Mouse (Mus musculus) liver, postnatal 0 days (tissue): ENCODE measurements at regions not wholly inside any gene's neighbourhood (a gene's known extent, or its start where the extent isn't known, plus 50 kb on each side); places are given as distances from the start of the nearest gene placed in this dataset.

ENCODE experiments used
- ATAC-seq: fragments of 200-750 bp; cut with Nextera tagmentation; 2 replicates; pipeline ENCODE4 v1.8.0; 2017; ENCODE audit warnings: mild to moderate bottlenecking, moderate library complexity
- DNase-seq: peaks from one replicate; pipeline ENCODE4 v3.0.0-alpha.2; 2016
- H3K27ac ChIP-seq: fragments of 300-500 bp; sonication (generic); 2 replicates; pipeline ENCODE4 v1.5.1; 2014; ENCODE audit warnings: antibody characterized with exemption, moderate library complexity, mild to moderate bottlenecking, low read depth
- H3K27me3 ChIP-seq: fragments of 300-500 bp; sonication (generic); 2 replicates; pipeline ENCODE4 v1.6.1; 2014; ENCODE audit warnings: low read length, control low read depth, mixed read lengths; ENCODE audit not compliant: insufficient read depth
- H3K36me3 ChIP-seq: fragments of 300-500 bp; sonication (generic); replicated peaks from 2 replicates; pipeline ENCODE4 v1.6.1; 2014; ENCODE audit warnings: mild to moderate bottlenecking, control low read depth, low read length, moderate library complexity, mixed read lengths; ENCODE audit not compliant: insufficient read depth
- H3K4me1 ChIP-seq: fragments of 300-500 bp; sonication (generic); 2 replicates; pipeline ENCODE4 v1.6.1; 2014; ENCODE audit warnings: antibody characterized with exemption, mild to moderate bottlenecking, control low read depth; ENCODE audit not compliant: insufficient read depth
- H3K4me2 ChIP-seq: fragments of 300-500 bp; sonication (generic); 2 replicates; pipeline ENCODE4 v1.6.1; 2014; ENCODE audit warnings: low read depth, mild to moderate bottlenecking, low read length, moderate library complexity, mixed read lengths
- H3K4me3 ChIP-seq: fragments of 300-500 bp; sonication (generic); 2 replicates; pipeline ENCODE4 v1.5.1; 2014; ENCODE audit warnings: low read depth, low read length
- H3K9ac ChIP-seq: fragments of 300-500 bp; sonication (generic); replicated peaks from 2 replicates; pipeline ENCODE4 v1.6.1; 2014; ENCODE audit warnings: mild to moderate bottlenecking, moderate library complexity
- H3K9me3 ChIP-seq: fragments of 300-500 bp; sonication (generic); 2 replicates; pipeline ENCODE4 v1.6.1; 2016; ENCODE audit warnings: mild to moderate bottlenecking, control low read depth, low read length, mixed read lengths
- CTCF ChIP-seq: sonication (generic); IDR thresholded peaks from 2 replicates; pipeline ENCODE4 v1.5.1; 2016; ENCODE audit warnings: antibody characterized with exemption, low read depth
- EP300 ChIP-seq: IDR thresholded peaks from 2 replicates; pipeline ENCODE4 v1.6.1; 2016; ENCODE audit warnings: antibody characterized with exemption, low read depth, mild to moderate bottlenecking
- WGBS: fragments of 180-500 bp; shearing (Covaris S2); extraction: QIAGEN DNeasy Blood & Tissue Kit; methylation state at CpG from one replicate; pipeline ENCODE4 v1.1.7; 2014; ENCODE audit not compliant: insufficient replicate concordance; 5-methylcytosine and 5-hydroxymethylcytosine counted together

DNA sequence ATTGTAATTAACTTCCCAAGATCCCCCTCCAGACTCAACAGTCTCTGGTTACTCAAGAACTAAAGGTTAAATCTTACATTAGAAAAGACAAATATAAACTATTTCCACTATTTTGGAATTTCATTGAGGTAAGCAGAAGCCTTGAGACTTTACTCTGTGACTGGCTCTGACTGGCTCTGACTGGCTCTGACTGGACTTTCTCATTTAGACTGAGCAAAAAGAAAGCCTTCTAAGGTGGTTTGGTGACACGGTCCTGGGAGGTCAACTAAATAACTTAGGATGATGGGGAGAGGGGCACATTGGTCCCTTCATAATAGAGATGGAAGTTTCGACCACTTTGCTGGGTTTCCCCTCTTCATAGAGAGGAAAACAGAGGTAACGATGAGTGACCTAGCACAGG is 243.3 kb upstream of the Nfe2l3 start:
- ATAC-seq (no peak), DNase-seq (no peak)
- H3K9ac ChIP-seq = no peak overlapping the region
- H3K9me3 ChIP-seq = no peaks in the 10 kb centered on the region
- TF ChIP-seq CTCF (no peak), EP300 (no peak)
- 75% methylated on average over 3 of the region's 3 CpGs for WGBS
- H3K4me1 ChIP-seq = no peaks in the 10 kb centered on the region
- no peak overlapping the region for H3K27ac ChIP-seq
- no peak overlapping the region for H3K4me3 ChIP-seq
- H3K27me3 ChIP-seq = peaks cover 84% of the 10 kb centered on the region
- no peak overlapping the region for H3K4me2 ChIP-seq
- no peaks in the 10 kb centered on the region for H3K36me3 ChIP-seq

DNA sequence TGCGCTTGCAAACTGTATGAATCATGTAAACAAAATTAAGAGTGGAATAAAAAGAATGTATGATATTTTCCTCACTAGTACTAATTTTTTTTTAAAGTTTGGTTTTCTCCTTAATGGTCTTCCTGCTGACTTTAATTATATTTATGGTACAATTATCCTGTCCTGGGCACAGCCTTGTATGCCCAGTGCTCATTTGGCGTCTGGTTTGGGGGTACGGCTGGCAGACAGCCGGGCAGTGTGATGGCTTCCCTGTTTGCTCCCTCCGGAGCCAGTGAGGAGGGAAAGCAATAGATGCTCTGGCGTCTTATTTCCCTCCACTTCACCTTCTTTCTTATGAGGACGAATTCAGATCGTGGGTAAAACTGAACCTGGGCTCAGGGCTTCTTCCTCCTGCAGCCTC is 239.6 kb upstream of the Nfe2l3 start:
- Histone ChIP-seq H3K9ac (no peak overlapping the region), H3K36me3 (no peaks in the 10 kb centered on the region), H3K27me3 (peaks cover 53% of the 10 kb centered on the region), H3K4me2 (no peak overlapping the region), H3K4me1 (no peaks in the 10 kb centered on the region), H3K9me3 (no peaks in the 10 kb centered on the region), H3K4me3 (no peak overlapping the region), H3K27ac (no peak overlapping the region)
- no peak for ATAC-seq
- no peak for DNase-seq
- no peak for TF ChIP-seq CTCF
- no peak for TF ChIP-seq EP300
- 39% methylated on average over 8 of the region's 8 CpGs for WGBS

DNA sequence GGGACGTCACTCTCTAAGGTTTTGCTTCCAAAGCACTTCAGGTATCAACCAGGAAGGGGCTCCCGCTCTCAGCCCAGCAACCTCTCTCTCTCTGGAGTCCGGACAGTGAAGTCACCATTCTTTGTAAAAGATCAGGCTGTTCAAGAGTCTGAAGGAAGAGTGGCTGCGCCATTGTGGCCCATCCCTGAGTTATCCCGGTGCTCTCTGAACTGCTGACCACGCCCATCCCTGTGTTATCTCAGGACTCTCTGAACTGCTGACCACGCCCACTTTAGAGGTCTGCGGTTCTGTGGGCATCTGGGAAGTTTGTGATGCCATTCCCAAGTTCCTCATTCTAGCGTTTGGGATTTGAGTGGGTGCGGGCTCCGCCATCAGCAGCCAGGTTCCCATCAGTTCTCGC is 239.1 kb upstream of the Nfe2l3 start:
- Histone ChIP-seq H3K27ac (no peak overlapping the region), H3K4me3 (no peak overlapping the region), H3K27me3 (peaks cover 48% of the 10 kb centered on the region), H3K4me1 (no peaks in the 10 kb centered on the region), H3K9ac (no peak overlapping the region), H3K4me2 (no peak overlapping the region), H3K9me3 (no peaks in the 10 kb centered on the region), H3K36me3 (no peaks in the 10 kb centered on the region)
- no peak for DNase-seq
- ATAC-seq = no peak
- TF ChIP-seq CTCF (no peak), EP300 (no peak)
- WGBS = 18% methylated on average over 12 of the region's 12 CpGs

DNA sequence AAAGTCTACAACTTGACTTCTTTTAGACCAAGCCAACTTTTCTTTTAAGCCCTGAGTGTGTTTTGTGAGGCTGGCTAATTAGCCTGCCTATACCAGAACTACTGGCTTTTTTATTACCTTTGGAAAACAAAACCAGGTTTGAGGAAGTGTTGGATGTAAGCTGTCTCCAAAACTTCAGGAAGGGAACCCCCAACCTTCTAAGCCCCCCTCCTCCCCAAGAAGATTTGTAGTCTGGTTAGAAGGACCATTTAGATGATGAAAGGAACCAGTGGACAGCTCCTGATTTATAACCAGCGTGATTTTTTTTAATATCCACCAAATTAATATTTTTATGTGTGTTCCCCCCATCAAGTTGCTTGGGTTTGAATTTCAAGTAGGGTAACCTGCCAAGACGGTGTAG is 236.1 kb upstream of the Nfe2l3 start:
- 79% methylated on average over 2 of the region's 2 CpGs for WGBS
- Histone ChIP-seq H3K4me3 (no peak overlapping the region), H3K9ac (no peak overlapping the region), H3K27ac (no peak overlapping the region), H3K4me1 (no peaks in the 10 kb centered on the region), H3K9me3 (no peaks in the 10 kb centered on the region), H3K36me3 (no peaks in the 10 kb centered on the region), H3K4me2 (no peak overlapping the region), H3K27me3 (peaks cover 25% of the 10 kb centered on the region)
- TF ChIP-seq CTCF (no peak), EP300 (no peak)
- no peak for ATAC-seq
- DNase-seq = no peak

DNA sequence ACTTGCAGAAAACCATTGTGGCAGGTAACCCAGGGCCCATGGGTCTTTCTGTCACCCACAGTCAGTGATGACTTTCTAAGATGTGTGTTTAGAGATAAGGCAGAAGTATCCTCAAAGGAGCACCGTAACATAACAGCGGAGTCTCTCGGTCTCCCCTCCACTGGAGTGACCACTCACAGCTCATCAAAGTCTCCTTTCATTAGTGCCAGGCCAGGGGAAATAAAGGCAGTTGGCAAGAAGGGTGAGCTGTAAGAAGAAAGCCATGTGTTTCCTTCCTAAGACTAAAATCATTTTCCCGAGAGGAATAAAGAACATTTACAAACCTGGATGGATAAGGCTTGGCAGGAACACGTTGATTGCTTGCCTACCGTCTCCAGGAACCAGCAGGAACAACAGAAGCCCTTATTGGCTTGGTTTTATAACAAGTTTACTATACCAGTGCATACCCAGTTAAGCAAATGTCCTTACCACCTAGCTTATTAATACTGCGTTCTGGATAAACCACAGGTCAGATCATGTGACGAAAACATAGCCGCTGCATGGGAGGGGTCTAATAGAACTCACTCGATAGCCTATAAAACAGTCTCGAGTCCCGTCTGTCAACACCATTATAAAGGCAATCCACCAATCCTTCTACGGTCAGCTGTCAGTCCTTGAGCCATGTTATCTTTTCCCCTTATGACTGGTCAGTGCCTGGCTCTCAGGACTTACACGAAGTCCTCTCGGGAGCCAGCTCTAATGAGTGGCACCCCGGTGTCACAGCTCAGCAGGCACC is 235.3 kb upstream of the Nfe2l3 start:
- H3K9me3 ChIP-seq = no peaks in the 10 kb centered on the region

DNA sequence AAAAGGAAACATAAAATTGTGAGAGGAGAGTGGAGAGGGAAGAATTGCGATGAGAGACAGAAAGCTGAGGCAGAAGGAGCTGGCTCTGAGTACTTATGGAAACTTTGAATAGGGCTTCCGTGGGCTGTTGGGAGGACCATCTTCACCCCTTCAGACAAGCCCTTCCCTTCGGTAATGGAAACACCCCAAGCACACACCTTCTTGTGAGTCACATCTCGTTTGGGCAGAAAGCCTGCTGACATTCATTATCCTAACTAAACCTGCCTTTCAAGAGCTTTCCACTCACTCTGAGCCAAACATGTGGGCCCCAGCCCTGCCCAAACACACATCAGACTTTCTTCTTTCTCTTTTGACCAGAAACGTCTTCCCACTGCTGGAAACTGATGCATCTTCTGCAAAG is 232.3 kb upstream of the Nfe2l3 start:
- Histone ChIP-seq H3K27ac (no peak overlapping the region), H3K36me3 (no peaks in the 10 kb centered on the region), H3K27me3 (no peaks in the 10 kb centered on the region), H3K9ac (no peak overlapping the region), H3K4me3 (no peak overlapping the region), H3K4me2 (no peak overlapping the region), H3K4me1 (no peaks in the 10 kb centered on the region), H3K9me3 (no peaks in the 10 kb centered on the region)
- no peak for DNase-seq
- no peak for TF ChIP-seq EP300
- no peak for TF ChIP-seq CTCF
- no peak for ATAC-seq
- WGBS = 55% methylated on average over 5 of the region's 5 CpGs

More for the DNA sequence above, 235.3 kb upstream of the Nfe2l3 start:
- no peaks in the 10 kb centered on the region for H3K36me3 ChIP-seq
- no peaks in the 10 kb centered on the region for H3K4me1 ChIP-seq
- no peak overlapping the region for H3K9ac ChIP-seq
- WGBS = 70% methylated on average over 16 of the region's 16 CpGs
- TF ChIP-seq EP300 = no peak
- no peak for TF ChIP-seq CTCF
- DNase-seq = no peak
- peaks cover 21% of the 10 kb centered on the region for H3K27me3 ChIP-seq
- no peak overlapping the region for H3K4me3 ChIP-seq
- no peak for ATAC-seq
- H3K27ac ChIP-seq = no peak overlapping the region
- H3K4me2 ChIP-seq = no peak overlapping the region

DNA sequence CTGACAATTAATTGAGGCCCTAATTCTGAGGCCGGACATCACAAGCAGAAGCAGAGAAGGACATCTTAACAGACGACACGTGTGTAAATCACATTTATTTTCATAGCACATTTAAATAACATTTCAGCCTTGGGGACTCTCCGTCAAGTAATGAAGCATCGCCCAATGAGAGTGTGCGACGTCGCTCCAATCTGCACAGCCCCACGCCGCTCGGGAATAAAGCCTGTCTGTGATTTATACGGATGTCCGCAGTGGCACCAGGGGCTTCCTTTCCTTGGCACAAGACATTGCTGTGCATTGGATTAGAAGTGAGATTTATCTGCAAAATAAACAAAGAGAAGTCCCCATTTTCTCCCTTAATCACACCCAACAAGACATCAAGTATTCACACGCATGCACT is 231.6 kb upstream of the Nfe2l3 start:
- H3K36me3 ChIP-seq = no peaks in the 10 kb centered on the region
- H3K4me2 ChIP-seq = no peak overlapping the region
- no peak overlapping the region for H3K9ac ChIP-seq
- H3K27ac ChIP-seq = no peak overlapping the region
- 86% methylated on average over 14 of the region's 14 CpGs for WGBS
- DNase-seq (no peak), ATAC-seq (no peak)
- H3K9me3 ChIP-seq = no peaks in the 10 kb centered on the region
- peaks cover under 1% of the 10 kb centered on the region; the same call in 1 of the 2 replicates for H3K27me3 ChIP-seq
- H3K4me3 ChIP-seq = no peak overlapping the region
- H3K4me1 ChIP-seq = no peaks in the 10 kb centered on the region
- TF ChIP-seq EP300 = no peak
- TF ChIP-seq CTCF = no peak
